Mouse (Mus musculus) thymus, adult 18-20 months (tissue): ENCODE measurements at regions not wholly inside any gene's neighbourhood (a gene's known extent, or its start where the extent isn't known, plus 50 kb on each side); places are given as distances from the start of the nearest gene placed in this dataset.

Source experiments
- DNase-seq, 2 experiments: peaks; one replicate each; pipeline ENCODE4 v3.0.0; 2022; ENCODE audit warnings: mixed read lengths in 2 of 2

GRCm38 (mm10) chr12:70675846-70676245 is 149.5 kb upstream of the Frmd6 start:
- no peak for DNase-seq

- no peak for DNase-seq
Measured at GRCm38 (mm10) chr12:70679701-70680425, 145.5 kb upstream of the Frmd6 start.

DNA sequence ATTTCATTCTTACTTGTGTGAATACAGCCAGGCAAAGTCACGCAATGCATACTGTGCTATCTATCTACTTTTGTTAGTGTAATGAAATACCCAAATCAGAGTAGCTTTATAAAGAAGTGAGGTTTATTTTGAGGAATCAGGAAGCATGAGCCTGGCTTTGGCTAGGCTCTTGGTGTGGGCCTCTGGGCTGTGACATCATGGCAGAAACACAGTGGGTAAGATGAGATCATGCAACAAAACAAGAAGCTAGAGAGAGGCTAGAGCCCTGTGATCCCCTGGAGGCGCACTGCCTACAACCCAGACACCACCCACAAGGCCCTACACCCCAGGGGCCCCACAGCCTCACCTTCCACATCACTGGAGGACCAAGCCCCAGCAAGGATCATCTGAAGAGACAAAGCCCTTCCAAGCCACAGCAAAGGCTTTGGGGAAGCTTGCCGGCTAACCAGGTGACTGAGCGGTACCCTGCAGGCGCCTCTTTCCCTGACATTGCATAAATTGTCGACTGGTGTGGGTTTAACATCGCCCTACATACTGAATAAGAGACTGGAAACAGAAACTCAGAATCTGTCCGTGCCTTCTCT is 143.8 kb upstream of the Frmd6 start:
- no peak for DNase-seq

- no peak for DNase-seq
Measured at GRCm38 (mm10) chr12:70684354-70684753, 141.0 kb upstream of the Frmd6 start.

- DNase-seq: no peak
Measured at GRCm38 (mm10) chr12:70685432-70685831, 139.9 kb upstream of the Frmd6 start.

DNA sequence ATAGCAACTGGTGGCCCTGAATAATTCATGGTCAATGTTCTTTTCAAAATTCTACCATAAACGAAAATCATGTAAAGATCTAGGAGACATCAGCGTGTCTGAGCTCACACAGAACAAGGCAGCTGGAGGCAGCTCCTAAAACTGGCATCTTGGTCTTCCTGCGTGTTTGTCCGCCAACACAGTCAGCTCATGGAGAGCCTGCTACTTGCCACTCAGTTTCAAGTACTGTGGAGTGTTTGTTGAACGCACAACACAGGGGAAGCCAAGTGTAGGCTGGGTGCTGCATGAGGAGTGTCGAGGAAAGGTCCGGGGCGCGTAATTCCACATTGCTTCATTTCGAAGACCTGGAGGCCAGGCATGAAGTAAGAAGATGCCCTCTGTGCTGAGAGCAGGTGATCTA is 139.0 kb upstream of the Frmd6 start:
- DNase-seq: no peak

- no peak for DNase-seq
Measured at GRCm38 (mm10) chr12:70686971-70687370, 138.3 kb upstream of the Frmd6 start.

DNA sequence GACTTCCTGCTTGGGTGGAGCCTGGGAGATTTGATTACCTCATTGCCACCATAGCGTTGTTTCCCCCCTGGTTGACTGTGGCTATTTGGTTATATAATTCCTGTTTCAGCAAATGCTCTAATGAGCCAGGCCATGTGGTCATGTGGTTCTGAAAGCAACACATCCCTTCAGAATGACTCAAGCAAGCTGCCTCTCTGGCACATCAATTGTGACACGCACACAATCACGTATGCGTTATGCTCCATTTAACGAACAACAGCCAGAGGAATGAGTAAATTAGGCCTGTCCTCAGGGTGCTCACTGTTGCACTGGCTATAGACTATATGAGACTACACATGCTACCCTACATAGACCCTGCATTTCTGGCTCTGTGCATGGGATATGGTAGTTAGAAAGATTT is 130.2 kb upstream of the Frmd6 start:
- DNase-seq: no peak

GRCm38 (mm10) chr12:70696256-70696655 is 129.1 kb upstream of the Frmd6 start:
- DNase-seq: no peak

GRCm38 (mm10) chr12:70698466-70698865 is 126.8 kb upstream of the Frmd6 start:
- DNase-seq: no peak

DNA sequence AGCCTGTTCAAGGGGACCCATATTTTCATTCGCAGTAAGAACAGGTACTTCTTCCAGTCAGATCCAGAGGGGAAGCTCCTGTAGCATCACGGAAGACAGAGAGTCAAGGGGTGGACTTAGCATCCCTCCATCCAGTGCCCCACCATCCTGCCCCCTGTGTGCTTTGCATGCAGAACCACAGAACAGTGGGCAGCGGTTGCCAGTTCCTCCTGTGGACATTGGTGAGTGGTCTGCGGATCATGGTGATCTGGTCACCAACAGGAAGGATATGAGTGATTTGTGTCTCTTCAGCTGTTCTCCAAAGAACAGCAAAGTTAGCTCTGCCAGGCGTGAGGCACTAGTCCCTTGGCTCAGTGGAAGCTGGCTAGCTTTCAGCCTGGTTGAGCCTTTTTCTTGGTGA is 122.8 kb upstream of the Frmd6 start:
- DNase-seq: no peak

DNA sequence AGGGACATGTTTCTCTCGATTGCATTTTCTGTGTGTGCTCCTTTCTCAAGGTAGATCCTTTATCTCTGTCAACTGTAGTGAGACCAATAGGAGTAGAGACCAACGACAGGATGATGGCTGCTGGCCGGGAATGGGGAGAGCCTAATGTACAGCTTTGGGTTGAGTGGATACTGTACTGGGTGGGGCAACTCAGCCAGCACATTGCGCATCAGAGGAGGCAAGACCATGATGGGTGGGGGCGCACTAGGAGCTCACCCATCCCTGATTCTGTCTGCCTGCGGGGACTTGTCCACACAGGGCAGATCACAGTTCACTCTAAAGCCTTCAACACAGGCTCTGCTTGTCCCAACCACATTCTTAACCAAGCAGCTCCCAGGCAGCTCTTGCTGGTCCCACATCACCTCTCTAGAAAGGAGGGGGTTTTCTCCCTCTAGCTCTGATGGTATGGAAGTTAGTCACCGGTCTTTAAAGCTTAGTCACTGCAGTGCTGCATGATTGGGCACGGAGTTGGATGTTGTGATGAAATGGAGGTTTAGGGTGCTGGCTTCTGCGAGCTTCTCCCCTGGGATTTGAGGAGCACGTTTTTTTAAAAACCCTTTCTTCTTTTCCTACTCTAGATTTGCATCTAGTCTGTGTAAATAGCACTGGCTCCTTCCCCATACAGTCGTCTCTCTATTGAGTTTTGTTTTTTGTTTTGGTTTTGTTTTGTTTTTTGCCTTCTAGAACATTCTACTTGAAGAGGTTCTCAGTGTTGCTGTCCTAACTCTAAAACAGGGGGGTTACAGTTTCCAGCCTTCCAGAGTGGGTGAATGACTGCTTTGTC is 118.3 kb upstream of the Frmd6 start:
- no peak for DNase-seq

- no peak for DNase-seq
Measured at GRCm38 (mm10) chr12:70707629-70708289, 117.6 kb upstream of the Frmd6 start.

GRCm38 (mm10) chr12:70708290-70708668 is 117.0 kb upstream of the Frmd6 start:
- DNase-seq: no peak

- DNase-seq: no peak
Measured at GRCm38 (mm10) chr12:70710311-70710710, 115.0 kb upstream of the Frmd6 start.

DNA sequence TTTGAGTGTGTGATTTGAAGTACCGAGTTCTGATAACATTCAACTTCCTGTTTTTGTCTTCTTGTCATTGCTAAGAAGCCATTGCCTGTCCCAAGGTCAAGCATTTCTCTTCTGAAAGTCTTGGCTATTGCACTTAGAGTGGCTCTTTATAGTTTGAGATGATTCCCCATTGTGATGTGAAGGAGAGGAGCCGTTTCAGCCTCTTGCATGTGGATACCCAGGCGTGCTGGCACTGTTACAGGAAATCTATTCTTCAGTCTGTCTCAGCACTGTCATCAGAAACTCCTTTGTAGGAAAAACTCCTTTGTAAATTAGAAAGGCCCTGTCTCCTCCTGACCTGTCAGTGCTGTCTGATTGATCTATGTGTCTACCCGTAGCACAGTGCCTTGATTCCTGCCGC is 114.3 kb upstream of the Frmd6 start:
- no peak for DNase-seq

DNA sequence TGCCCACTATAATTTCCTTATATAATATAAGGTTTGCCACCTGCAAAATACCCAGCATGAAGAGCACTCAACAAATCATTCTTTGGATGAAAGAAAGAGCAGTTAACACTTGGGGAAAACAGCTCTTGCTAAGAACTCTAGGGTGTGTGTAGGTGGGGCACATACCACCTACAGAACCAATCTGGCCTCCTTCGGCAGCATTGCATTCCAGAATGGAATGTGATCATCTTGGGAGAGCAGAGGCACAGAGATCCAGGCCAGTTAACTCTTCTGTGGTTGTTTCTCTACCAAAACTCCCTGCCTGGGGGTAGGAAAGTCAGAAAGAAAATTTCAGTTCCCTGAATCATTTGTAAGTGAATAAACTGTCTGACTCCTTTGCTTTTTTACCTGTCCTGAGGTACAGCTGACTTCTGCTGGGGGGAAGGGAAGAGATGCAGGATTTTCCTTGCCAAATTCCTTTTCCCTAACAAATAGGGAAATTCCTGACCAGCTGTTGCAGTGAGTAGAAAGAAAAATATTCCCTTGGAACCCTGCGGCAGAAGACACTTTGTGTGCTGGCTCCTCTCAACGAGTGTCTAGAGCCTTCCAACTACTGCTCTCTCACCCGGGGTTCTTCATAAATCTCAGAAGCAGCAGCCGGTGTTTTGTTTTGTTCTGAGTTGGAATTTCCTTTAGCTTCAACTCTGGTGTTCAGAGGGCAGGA is 112.8 kb upstream of the Frmd6 start:
- no peak for DNase-seq

GRCm38 (mm10) chr12:70713499-70714280 is 111.6 kb upstream of the Frmd6 start:
- DNase-seq: no peak

GRCm38 (mm10) chr12:70714281-70714679 is 111.0 kb upstream of the Frmd6 start:
- DNase-seq: no peak

- no peak for DNase-seq
Measured at GRCm38 (mm10) chr12:70715836-70716235, 109.5 kb upstream of the Frmd6 start.

DNA sequence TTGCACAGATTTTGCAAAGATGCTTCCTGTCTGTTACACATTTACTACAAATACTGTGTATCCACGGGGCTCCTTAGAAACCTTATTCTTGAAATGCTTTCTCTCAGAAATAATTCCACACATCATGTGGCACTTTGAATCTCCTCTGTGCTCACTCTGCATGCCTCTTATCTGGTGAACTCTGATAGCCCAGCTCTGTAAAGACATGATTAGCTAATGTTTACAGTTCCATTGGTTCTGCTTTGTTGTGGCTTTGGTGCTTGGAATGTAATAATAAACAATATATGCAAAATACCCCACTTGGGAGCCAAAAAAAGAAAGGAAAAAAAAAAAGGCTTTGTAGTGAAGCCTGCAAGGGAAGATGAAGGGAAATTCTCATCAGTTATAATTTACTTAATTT is 106.7 kb upstream of the Frmd6 start:
- DNase-seq: no peak

DNA sequence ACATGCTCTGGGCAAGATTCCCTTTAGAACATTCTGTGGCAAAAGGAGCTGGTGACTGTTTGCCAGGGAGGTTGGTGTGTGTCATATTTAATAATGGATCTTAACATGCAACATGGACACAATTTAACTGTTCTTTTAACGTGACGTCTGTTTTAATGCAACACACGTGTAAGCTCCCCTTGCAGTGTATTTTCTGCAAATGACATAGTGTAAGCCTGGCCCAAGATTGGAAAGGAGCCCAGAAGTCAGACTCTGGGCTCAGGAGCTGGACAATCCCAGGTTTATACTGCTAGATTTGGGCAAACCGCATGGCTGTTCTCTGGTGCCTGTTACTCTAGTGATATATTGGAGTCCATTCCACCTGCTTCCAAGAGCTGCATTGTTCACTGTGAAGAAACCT is 106.1 kb upstream of the Frmd6 start:
- DNase-seq: no peak
